Mouse (Mus musculus): Measurements from ENCODE around the gene Atrnl1.

Gene Atrnl1

DNA sequence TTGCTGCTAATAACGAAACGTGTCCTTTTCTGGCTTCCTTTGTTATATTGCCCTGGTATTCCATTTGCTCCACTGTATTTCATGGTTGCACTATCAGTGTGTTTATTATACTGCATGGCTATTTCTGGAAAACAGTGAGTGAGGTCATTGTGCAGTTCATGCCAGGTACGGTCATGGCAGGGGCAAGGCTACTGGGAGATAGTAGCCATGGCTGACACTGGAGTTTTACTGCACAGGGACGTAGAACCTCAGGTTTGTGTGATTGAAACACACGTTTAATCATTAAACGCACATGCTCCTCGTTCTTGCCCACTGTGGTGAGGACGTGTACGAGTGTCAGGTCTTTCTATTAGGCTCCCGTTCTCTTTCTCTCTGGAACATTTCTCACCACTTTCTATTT lies 314.8 kb downstream of the Atrnl1 start:
- no peak for DNase-seq (ENCODE audit: low spot score in 2 of 2)

DNA sequence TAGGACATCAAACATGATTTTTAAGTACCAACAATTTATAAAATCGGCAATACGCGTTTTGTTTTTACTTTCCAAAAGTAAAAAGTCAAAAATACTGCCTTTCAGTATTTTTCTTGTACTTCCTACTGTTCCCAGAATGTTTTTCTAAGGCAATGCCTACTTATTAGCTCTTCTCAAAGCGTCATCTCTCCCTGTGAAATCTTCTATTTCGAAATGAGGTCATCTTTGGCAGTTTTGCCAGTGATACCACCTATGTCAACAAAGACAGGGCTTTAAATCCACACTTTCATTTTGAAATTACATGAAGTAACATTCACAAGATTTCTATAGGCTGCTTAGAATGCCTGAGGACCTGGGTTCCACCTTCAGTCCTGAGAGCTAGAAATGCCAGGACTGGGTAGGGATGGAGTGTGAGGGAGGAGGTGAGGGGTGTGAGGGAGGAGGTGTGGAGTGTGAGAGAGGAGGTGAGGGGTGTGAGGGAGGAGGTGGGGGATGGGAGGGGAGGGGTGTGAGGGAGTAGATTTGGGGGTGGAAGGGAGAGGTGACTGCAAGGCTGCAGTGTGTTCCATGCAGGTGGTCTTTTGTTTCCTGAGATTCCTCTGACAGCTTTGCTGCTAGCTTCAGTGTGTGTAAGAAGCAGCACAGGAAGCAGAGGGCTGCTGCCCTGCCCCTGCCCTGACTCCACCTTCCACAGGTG lies 315.5 kb downstream of the Atrnl1 start:
- DNase-seq (ENCODE audit: low spot score in 2 of 2), result no peak

DNA sequence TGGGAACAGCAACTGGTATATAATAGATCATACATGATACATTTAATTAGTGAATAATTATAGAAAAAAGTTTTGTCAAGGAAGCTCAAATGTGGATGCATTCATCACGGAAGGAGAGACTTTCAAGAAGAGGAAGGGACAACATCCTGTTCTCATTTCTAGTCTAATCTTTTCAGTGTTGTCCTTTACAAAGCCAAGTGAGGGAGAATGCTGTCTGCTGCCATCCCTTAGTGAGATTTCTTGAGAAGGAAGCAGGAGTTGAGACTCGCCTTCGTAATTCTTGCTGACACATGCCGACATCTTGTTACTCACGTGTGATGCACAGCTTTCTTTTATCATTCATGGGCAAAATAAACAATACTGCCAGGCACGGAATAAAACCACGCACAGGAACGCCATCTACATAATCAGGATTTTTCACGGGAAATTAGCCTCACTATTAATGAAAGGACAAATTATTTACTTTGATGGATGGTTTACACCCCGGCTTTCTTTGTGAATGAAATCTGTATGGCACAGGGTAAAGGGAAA lies 316.2 kb downstream of the Atrnl1 start:
- no peak for DNase-seq (ENCODE audit: low spot score in 2 of 2)

DNA sequence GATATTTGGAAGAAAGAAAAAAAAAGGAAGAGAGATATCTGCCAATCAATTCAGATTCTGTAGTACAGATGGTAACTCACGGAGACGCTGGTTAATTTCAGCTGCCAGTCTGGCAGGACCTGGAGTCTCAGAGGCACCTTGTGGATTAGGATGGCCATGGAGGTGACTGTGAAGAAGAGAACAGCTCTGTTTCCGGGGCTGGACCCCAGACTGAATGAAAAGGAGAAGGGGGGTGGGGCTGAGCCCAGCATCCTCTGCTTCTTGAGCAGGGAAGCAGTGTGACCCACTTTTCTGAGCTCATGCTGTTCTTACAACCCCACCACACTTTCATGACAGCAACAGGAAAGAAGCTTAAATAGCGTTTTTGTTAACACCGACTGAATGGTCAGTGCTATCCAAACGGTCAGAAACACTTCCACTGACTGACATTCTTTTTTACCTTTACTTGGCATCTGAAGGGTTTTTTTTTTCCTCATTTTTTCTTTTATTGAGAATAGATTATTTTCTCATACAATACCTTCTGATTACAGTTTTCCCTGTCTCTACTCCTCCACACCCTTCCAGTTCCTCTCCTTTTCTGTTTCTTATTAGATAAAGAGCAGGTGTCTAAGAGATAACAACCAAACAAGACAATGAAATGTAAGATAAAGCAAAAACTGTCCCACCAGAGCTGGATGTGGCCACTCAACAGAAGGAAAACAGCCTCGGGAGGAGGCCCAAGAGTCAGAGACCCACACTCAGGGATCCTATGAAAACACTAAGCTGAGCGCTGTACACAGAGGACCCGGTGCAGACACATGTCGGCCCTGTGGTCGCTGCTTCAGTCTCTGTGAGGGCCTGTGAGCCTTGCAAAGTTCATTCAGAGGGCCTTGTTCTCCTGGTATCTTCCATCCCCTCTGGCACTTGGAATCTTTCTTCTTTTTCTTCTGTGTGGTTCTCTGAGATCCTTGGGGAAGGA lies 317.0 kb downstream of the Atrnl1 start:
- no peak for DNase-seq (ENCODE audit: low spot score in 2 of 2)

DNA sequence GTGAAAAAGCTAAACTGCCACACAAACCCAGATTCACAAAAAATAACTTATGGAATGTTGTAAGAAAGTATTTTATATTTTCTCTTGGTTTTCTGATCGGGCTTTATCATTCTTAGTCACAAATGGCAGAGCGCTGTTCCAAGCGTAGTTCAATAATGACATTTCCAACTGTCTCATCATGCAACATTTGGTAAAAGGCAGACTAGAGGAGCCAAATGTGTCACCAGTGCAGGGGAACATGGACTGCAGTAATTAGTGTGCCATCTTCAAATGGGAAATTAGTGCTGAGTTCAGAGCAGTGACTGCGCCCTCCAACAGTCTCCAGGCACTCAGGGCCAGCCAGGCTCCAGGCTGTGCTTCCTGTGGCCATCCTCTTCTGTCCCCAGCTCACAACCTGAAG lies 320.8 kb downstream of the Atrnl1 start:
- DNase-seq (ENCODE audit: low spot score in 2 of 2), result no peak

DNA sequence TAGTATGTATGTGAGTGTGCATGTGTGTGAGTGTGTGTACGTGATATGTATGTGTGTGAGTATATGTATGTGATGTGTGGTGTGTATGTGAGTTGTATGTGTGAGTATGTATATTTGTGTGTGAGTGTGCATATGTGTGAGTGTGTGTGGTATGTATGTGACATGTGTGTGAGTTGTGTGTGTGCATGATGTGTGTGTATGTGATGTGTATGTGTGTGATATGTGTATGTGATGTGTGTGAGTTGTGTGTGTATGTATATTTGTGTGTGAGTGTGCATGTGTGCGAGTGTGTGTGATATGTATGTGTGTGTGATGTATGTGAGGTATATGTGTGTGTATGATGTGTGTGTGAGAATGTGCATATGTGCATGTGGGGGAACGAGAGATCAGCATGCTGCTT lies 326.0 kb downstream of the Atrnl1 start:
- no peak for DNase-seq (ENCODE audit: low spot score in 2 of 2)

DNA sequence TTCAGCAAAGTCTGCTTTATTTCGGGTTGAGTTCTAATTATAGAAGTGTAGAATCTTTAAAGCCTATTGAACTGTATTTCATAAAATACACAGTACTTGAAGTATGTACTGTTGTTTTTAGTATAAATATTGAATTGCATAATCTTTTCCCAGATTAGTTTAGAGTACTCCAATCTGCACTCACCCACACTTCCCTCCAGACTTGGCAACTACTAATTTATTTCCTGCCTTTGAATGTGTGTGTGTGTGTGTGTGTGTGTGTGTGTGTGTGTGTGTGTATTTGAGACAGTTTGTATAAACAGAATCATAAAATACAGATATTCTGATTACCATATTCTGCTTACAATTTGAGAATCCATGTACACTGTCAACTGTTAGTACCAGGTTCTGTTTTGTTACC lies 328.3 kb downstream of the Atrnl1 start:
- no peak for DNase-seq (ENCODE audit: low spot score in 2 of 2)

DNA sequence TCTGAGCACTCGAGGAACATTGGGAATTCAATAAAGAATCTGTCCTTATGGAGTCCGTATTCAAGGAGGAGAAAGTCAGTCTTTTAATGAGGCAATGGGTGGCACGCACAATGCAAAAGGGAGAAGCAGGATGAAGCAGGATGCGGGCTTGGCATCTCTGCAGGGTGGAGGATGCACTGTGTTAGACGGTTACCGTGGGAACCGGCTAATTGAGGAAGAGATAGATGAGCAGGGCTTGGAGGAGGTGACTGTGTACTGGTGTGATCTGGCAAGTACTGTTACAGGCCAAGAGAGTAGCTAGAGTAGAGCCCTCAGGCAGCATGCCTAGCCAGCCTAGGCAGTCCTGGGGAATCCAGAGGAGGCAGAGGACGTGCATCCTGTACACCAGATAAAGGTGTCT lies 330.7 kb downstream of the Atrnl1 start:
- DNase-seq (ENCODE audit: low spot score in 2 of 2), result peak; percentile 71 to 74

DNA sequence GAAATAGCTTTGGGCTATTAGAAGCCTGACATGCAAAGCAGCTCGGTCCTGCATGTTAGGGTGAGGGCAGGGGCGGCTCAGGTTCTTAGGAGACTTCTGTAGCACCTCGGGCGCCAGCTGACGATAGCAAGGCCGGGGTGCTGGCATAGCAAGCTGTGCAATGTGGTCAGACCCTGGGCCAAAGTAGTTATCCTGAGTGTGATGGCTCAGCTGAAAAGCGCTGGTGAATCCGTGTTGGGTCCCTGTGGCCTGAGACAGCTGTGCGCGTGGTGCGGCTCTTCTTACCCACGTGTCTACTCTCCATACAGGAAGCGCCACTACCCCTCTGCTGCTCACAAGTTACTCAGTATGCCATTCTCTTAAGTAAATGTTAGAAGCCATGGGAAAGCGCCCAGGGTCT lies 331.4 kb downstream of the Atrnl1 start:
- no peak for DNase-seq (ENCODE audit: low spot score in 2 of 2)

DNA sequence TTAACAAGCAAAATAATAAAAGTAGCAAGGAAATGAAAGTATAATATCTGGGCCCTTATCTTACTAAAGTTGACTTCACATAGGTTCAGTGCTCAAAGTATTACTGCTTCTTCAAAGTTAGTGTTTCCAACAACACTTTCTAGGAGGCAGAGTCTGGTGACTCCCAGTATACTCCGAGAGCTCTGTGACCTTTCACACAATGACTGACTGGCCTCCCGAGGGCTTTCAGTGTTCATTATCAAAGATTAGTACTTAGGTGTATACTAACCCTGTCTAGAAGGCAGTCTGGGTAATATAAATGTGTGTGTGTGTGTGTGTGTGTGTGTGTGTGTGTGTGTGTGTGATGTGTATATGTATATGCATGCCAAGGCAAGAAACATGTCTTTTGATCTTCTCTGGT lies 332.5 kb downstream of the Atrnl1 start:
- DNase-seq (ENCODE audit: low spot score in 2 of 2), result no peak

DNA sequence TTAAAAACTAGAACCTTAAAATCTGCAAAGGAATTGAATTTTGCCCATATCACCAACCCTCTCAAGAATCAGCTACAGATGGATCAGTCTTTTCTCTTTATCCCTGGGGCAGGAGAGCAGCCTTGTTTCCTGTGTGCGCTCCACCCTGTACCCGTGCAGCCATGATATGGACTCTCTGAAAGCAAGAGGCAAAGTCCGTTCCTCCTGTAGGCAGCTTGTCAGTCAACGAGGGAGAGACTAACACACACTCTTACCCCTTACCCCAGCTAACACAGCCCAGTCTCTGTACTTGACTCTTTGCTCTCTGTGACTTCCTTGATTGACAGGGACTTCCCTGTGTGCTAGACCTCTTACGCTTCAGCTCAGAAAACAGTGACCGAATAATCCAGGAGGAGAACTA lies 333.8 kb downstream of the Atrnl1 start:
- DNase-seq (ENCODE audit: low spot score in 2 of 2), result no peak

DNA sequence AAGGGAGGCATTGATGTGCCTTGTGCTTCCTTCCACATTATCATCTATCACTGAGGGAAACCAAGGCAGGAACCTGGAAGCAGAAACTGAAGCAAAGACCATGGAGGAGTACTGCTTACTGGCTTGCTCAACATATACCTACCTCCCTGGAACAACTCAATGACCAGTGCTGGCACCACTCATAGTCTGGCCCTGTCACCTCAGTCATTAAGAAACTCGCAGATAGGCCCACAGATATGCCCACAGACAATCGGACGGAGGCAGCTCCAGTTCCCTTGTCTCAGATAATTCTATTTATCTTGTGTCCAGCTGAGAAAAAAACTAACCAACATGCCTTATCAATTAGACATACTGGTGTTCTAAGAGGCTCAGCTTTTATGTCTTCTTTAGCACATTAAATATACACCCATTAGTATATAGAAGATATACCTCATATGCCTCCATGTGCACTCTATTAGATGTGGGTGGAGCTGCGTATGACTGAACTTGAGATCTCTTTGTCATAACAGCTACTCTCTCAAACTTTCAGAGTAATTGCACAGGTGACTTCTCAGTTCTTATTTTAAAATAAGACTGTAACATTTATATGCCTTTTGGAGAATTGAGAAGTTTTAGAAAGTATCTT lies 334.9 kb downstream of the Atrnl1 start:
- no peak for DNase-seq (ENCODE audit: low spot score in 2 of 2)

DNA sequence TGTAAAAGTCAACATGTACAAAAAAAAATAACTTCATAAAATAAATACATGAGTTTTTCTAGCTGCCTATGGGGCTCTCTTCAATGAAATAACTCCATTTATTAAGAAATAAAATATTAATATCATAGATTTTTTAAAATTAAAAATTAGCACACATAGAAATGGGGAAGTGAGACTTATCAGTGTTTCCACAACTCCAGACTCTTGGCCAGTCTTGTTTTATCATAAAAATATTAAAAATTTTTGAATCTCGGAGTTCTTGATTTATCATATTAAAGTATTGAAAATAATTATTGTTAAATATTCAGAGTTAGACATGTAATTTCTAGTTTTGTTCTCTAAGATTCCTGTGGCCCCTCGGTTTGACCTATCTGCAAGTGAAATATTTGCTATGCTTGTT lies 337.7 kb downstream of the Atrnl1 start:
- DNase-seq (ENCODE audit: low spot score in 2 of 2), result no peak

DNA sequence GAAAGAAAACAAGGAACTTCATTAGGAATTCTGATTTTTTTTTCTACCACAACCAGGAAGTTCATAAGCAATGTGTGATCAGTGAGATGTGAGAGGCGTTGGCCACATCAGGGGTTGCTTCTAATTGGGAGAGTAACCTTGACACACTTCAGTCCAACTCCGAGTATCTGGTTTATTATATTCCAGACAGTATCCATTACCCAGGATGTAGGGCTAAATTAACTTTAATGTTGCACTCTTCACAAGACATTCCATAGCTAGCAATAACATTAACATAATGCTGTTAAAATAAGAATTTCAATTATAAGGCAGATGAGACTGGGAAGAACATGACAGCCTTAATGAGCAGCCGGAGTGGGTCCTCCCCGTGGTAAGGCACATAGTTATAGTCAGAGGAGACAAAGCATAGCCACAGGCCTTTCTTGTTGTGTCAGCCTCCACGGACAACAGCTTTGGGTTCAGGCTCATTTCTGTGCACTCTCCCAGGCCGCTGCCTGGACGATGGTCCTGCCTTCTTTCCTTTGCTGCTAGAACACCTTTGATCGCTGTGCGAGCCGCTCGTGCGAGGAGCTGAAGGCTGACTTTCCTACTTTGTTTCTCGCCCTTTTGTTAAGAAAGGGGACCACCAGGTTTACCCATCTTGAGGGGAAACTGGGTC lies 338.6 kb downstream of the Atrnl1 start:
- DNase-seq (ENCODE audit: low spot score in 2 of 2), result no peak

DNA sequence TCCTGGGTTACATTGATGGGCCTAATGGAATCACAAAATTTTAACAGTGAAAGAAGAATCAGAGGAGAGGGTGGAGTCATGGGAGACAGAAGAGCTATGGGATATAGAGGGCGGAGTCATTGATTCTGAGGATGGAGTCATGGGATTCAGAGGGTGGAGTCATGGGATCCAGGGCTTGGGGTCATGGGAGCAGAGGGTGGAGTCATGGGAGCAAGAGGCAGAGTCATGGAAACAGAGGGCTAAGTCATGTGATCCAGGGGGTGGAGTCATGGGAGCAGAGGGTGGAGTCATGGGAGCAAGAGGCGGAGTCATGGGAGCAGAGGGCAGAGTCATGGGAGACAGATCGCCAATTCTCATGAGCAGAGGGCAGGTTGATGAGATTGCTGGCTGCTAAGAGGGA lies 343.3 kb downstream of the Atrnl1 start:
- no peak for DNase-seq (ENCODE audit: low spot score in 2 of 2)

DNA sequence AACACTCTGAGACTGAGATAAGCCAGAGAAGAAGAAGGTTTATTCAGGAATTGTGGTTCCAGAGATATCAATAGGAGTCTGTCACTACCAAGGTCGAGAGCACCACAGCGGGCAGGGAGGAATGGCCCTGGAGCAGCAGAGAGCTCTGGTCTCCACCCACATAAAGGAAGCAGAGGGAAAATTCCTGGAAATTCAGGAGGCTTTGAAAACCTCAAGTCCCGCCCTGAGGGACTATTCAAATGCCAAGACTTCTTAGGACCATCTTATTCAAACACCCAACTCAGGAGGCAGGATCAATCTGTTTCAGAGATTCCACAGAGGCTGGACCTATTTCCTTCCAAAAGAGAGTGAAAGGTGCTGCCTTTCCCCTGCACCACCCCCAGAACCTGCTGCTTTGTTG lies 345.6 kb downstream of the Atrnl1 start:
- DNase-seq (ENCODE audit: low spot score in 2 of 2), result no peak

DNA sequence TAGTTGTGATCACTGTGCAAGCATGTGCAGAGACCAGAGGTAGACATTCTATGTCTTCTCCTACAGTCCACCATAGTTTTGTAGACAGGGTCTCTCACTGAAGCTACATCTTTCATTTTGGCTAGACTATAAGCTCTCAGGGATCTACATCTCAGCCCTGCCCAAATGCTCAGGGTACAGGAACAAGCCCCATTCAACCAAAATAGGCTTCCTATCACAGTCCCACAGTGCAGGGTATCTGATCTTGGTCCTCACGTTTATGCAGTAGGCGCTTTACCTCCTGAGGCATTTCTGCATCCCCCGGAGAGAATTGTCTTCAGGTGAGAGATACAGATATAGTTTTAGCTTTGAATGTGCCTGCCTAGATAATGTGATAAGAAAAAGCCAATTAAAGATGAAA lies 346.5 kb downstream of the Atrnl1 start:
- no peak for DNase-seq (ENCODE audit: low spot score in 2 of 2)

DNA sequence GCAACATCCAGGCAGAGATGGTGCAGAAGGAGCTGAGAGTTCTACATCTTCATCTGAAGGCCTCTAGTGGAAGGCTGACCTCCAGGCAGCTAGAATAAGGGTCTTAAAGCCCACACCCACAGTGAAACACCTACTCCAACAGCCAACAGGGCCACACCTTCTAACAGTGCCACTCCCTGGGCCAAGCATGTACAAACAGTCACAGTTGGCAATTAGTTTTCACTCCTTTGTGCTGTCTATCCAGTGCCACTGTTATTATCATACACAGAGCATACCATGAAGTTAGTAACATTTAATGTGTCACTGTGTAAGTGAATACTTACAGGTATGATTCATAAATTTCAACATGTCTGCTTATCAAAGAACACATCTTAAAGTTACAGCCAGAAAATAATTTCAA lies 347.3 kb downstream of the Atrnl1 start:
- no peak for DNase-seq (ENCODE audit: low spot score in 2 of 2)

DNA sequence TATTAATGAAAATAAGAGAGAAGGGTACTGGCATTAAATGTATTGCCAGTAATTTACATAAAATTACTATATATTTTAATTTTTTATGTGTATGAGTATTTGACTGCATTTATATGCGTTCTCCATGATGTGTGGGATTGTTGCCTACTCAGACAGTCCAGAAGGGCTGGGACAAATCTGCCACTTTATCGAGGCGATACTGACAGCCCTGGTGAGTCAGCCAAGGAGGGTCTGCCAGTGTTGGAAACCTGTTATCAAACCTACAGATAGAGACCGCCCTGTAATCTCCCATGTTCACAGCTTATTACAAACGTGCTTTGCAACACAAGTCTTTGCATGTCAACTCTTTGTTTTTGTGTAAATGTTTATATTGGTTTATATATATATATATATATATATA lies 347.9 kb downstream of the Atrnl1 start:
- no peak for DNase-seq (ENCODE audit: low spot score in 2 of 2)

DNA sequence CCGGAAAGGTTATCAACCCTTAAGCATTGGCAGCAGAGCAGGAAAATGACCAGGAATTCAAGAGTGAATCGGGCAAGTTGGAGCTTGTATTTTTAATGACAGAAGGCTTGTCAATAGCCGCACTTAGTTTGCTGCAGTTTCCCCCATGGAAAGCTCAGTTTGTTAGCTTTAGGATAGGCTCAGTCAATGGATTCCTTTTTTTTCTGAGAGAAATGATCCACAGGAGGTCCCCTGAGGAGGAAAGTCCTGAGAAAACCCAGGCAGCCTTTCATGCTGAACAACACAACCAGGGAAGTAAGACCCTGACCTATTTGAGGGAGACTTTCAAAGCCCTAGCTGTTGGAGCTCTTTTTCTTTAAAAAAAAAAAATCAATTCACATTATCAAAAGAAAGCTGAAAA lies 350.5 kb downstream of the Atrnl1 start:
- no peak for DNase-seq (ENCODE audit: low spot score in 2 of 2)

DNA sequence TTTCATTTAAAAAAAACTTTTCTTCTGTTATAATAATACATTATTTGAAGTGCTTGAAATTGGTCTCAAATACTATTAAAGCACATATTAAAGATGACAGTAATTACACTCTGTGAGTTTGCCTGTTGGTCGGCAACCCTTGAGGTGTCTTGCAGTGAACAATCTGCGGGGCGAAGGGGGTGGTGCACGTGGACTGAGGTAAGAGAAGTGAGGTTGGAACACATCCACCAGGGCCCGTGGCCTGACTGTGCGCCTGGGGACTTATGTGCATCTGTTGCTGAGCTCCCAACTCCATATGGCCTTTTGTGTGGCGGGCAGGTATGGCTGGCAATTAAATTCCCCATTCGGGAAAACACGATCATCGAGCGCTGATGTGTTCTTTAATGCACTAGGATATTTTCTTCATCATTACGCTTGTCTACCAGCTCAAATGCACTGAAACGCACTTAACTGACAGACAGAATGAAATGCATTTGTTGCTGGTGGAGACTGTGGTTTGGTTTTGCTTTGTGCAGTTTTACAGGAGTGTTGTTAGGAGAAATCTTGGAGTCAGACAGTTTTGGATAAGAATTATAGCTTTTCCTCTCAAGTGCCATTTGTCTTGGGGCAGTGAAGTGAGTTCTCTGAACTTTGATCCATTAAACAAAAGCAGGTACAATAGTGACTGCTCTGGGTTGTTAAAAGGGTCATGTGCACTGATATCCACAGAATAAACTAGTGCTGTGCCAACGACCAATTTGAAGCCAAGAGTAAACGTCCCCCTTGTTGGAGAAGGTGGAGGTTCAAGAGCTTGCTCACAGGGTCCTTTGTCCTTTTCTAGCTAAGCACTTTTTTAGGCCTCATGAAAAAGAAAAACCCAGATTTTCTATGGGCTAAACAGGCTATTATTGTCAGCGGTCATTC lies 351.2 kb downstream of the Atrnl1 start:
- no peak for DNase-seq (ENCODE audit: low spot score in 2 of 2)
